Mouse (Mus musculus) kidney, postnatal 10 days (tissue): ENCODE measurements at regions not wholly inside any gene's neighbourhood (a gene's known extent, or its start where the extent isn't known, plus 50 kb on each side); places are given as distances from the start of the nearest gene placed in this dataset.

Experiments used
- DNase-seq: peaks from one replicate; pipeline ENCODE4 v3.0.0; 2021; ENCODE audit warnings: mixed read lengths

GRCm38 (mm10) chr8:42144220-42144619 is 727.3 kb upstream of the Frg1 start:
- DNase-seq: peak; percentile 5

GRCm38 (mm10) chr8:42107582-42107981 is 690.7 kb upstream of the Frg1 start:
- no peak for DNase-seq

- DNase-seq: no peak
Measured at GRCm38 (mm10) chr8:42069314-42069713, 652.4 kb upstream of the Frg1 start.

GRCm38 (mm10) chr8:42043526-42043925 is 626.7 kb upstream of the Frg1 start:
- DNase-seq: no peak

- DNase-seq: no peak
Measured at GRCm38 (mm10) chr8:42039245-42039644, 622.4 kb upstream of the Frg1 start.

GRCm38 (mm10) chr8:42026934-42027333 is 610.1 kb upstream of the Frg1 start:
- DNase-seq: no peak

- DNase-seq: no peak
Measured at GRCm38 (mm10) chr8:42017786-42018185, 600.9 kb upstream of the Frg1 start.

GRCm38 (mm10) chr8:42003170-42003569 is 586.3 kb upstream of the Frg1 start:
- no peak for DNase-seq

- no peak for DNase-seq
Measured at GRCm38 (mm10) chr8:41989040-41989501, 572.2 kb upstream of the Frg1 start.

GRCm38 (mm10) chr8:41988216-41988615 is 571.3 kb upstream of the Frg1 start:
- DNase-seq: no peak

- DNase-seq: no peak
Measured at GRCm38 (mm10) chr8:41987417-41987816, 570.5 kb upstream of the Frg1 start.

GRCm38 (mm10) chr8:41972416-41972815 is 555.5 kb upstream of the Frg1 start:
- no peak for DNase-seq

GRCm38 (mm10) chr8:41970536-41970935 is 553.7 kb upstream of the Frg1 start:
- no peak for DNase-seq

- DNase-seq: no peak
Measured at GRCm38 (mm10) chr8:41969408-41969807, 552.5 kb upstream of the Frg1 start.

- no peak for DNase-seq
Measured at GRCm38 (mm10) chr8:41964088-41964487, 547.2 kb upstream of the Frg1 start.

- no peak for DNase-seq
Measured at GRCm38 (mm10) chr8:41956878-41957277, 540.0 kb upstream of the Frg1 start.

- no peak for DNase-seq
Measured at GRCm38 (mm10) chr8:41950736-41951135, 533.9 kb upstream of the Frg1 start.

- DNase-seq: no peak
Measured at GRCm38 (mm10) chr8:41939298-41939697, 522.4 kb upstream of the Frg1 start.

- DNase-seq: no peak
Measured at GRCm38 (mm10) chr8:41921106-41921505, 504.2 kb upstream of the Frg1 start.

GRCm38 (mm10) chr8:41920536-41920935 is 503.7 kb upstream of the Frg1 start:
- no peak for DNase-seq

- no peak for DNase-seq
Measured at GRCm38 (mm10) chr8:41878029-41878748, 461.3 kb upstream of the Frg1 start.

GRCm38 (mm10) chr8:41869681-41870356 is 452.9 kb upstream of the Frg1 start:
- DNase-seq: no peak

- no peak for DNase-seq
Measured at GRCm38 (mm10) chr8:41860918-41861317, 444.0 kb upstream of the Frg1 start.

GRCm38 (mm10) chr8:41831713-41832112 is 414.8 kb upstream of the Frg1 start:
- no peak for DNase-seq
